Mouse (Mus musculus) bone marrow, adult 2 months (tissue): Measurements from ENCODE around the gene Arhgap9.

Experiments
- CTCF ChIP-seq: fragments of 200-500 bp; IDR thresholded peaks from 2 replicates; pipeline ENCODE4 v1.5.1; 2011; ENCODE audit warnings: low read length, control low read depth; ENCODE audit not compliant: control insufficient read depth, insufficient read depth
- POLR2A ChIP-seq: fragments of 200-500 bp; IDR thresholded peaks from 2 replicates; pipeline ENCODE4 v1.6.1; 2011; ENCODE audit warnings: low read depth, mild to moderate bottlenecking, control low read depth, low read length, borderline replicate concordance; ENCODE audit not compliant: control insufficient read depth

DNA sequence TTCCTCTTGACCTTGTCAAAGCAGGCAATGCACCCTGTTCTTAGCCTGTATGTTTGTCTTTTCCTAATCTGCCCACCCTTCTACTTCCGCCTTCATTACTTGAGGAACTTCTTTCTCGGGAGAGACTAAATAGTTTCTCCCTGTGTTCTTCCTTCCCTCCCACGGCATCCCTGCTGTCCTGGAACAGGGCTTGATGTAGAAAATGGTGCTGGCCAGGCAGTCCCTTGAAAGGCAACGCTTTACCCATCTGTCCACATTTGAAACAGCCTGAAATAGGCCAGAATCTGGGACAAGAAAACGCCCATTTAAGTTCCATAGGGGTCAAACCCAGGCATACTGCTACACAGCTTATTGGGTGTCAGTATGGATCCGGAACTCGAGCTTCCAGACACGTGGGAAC lies 28.0 kb downstream of the Arhgap9 start:
- TF ChIP-seq CTCF (no peak), POLR2A (no peak)
